Mouse (Mus musculus): ENCODE results near the gene Zwint. TPM values are rescaled to one million over a fixed set of nuclear protein-coding genes. Genes with fewer than 3 reads are reported as not detected.

Gene Zwint
- 55.1 TPM for polyA plus RNA-seq (2017; shearing (Covaris generic))

GRCm38 (mm10) chr10:72654270-72655016 is at the start of gene Zwint:
Gene Zwint (plus strand): TSS chr10:72654845.

